ENCODE assay signal across 8 mouse cellular contexts in genomic region chr5:110231638-110232037, GRCm38 (mm10). TPM values are rescaled to one million over a fixed set of nuclear protein-coding genes. Genes with fewer than 3 reads are reported as not detected.
DNase-seq lines count a peak whose midpoint lies in the region; ATAC-seq and TF ChIP-seq lines count a peak whose summit lies in the region.

No protein-coding gene starts in this region.

- peak; percentile 16 to 26 for DNase-seq in cerebellum, postnatal 14 days
- DNase-seq in cerebellum, adult 9-11 months, result no peak
- DNase-seq in CD4-positive helper T cell, adult 2 months (ENCODE audit: low read depth, low spot score), result peak; percentile 40
- peak; percentile 18 for DNase-seq in embryonic facial prominence, embryonic 10.5 days (ENCODE audit: low spot score)
- no peak for DNase-seq in intestine, embryonic 14.5 days (ENCODE audit: low spot score)
- DNase-seq in lung, postnatal 0 days (ENCODE audit: low spot score), result peak; percentile 19
- peak; percentile 27 for DNase-seq in thymus, postnatal 14 days
- no peak for DNase-seq in layer of hippocampus, adult 9-10 months (ENCODE audit: low spot score)

- peaks cover 38% of the 10 kb centered on the region for H3K36me3 ChIP-seq in embryonic facial prominence, embryonic 10.5 days (replicated peaks)
- peaks cover 36% of the 10 kb centered on the region for H3K36me3 ChIP-seq in intestine, embryonic 14.5 days (ENCODE audit: control insufficient read depth, insufficient read depth, low read length)
- H3K36me3 ChIP-seq in lung, postnatal 0 days (ENCODE audit: insufficient read depth, low read length), result peaks cover 5% of the 10 kb centered on the region; the same call in 1 of the 2 replicates

- H3K27ac ChIP-seq in embryonic facial prominence, embryonic 10.5 days (replicated peaks), result no peak overlapping the region; the same call in 1 of the 2 replicates
- H3K27ac ChIP-seq in intestine, embryonic 14.5 days (ENCODE audit: low read depth), result no peak overlapping the region
- no peak overlapping the region for H3K27ac ChIP-seq in lung, postnatal 0 days (ENCODE audit: low read length)

- peaks cover 14% of the 10 kb centered on the region for H3K4me1 ChIP-seq in embryonic facial prominence, embryonic 10.5 days
- peaks cover 14% of the 10 kb centered on the region for H3K4me1 ChIP-seq in intestine, embryonic 14.5 days (replicated peaks; ENCODE audit: control insufficient read depth, insufficient read depth, low read length)
- no peaks in the 10 kb centered on the region; the same call in 1 of the 2 replicates for H3K4me1 ChIP-seq in lung, postnatal 0 days (ENCODE audit: insufficient read depth, low read depth, low read length)

- no peak for TF ChIP-seq EP300 in lung, postnatal 0 days (IDR thresholded peaks at IDR 0.05)

- H3K27me3 ChIP-seq in embryonic facial prominence, embryonic 10.5 days (replicated peaks; ENCODE audit: low read depth, poor library complexity, severe bottlenecking), result no peaks in the 10 kb centered on the region
- H3K27me3 ChIP-seq in intestine, embryonic 14.5 days (replicated peaks; ENCODE audit: control insufficient read depth, insufficient read depth, low read length), result no peaks in the 10 kb centered on the region
- H3K27me3 ChIP-seq in lung, postnatal 0 days (replicated peaks; ENCODE audit: insufficient read depth, low read length), result no peaks in the 10 kb centered on the region

- no peak for ATAC-seq in intestine, embryonic 14.5 days (replicated peaks; ENCODE audit: low FRiP score, low TSS enrichment, low read depth)
- ATAC-seq in lung, postnatal 0 days, result no peak

- peak; percentile 37 for TF ChIP-seq CTCF in lung, postnatal 0 days (IDR thresholded peaks at IDR 0.05)

- H3K4me3 ChIP-seq in embryonic facial prominence, embryonic 10.5 days, result peak overlapping the region; percentile 97
- peak overlapping the region; percentile 98 for H3K4me3 ChIP-seq in intestine, embryonic 14.5 days (ENCODE audit: low read depth, low read length)
- H3K4me3 ChIP-seq in lung, postnatal 0 days (ENCODE audit: low read depth, low read length), result peak overlapping the region; percentile 96

- peak overlapping the region; percentile 81 for H3K4me2 ChIP-seq in intestine, embryonic 14.5 days (ENCODE audit: low read length)
- H3K4me2 ChIP-seq in lung, postnatal 0 days (replicated peaks; ENCODE audit: low read depth, low read length), result peak overlapping the region; percentile 80

- no peaks in the 10 kb centered on the region for H3K9me3 ChIP-seq in embryonic facial prominence, embryonic 10.5 days
- no peaks in the 10 kb centered on the region for H3K9me3 ChIP-seq in intestine, embryonic 14.5 days (ENCODE audit: control insufficient read depth, low read length)
- no peaks in the 10 kb centered on the region for H3K9me3 ChIP-seq in lung, postnatal 0 days (ENCODE audit: low read length)

- 49% methylated on average over 13 of the region's 13 CpGs for WGBS in embryonic facial prominence, embryonic 10.5 days
- 42% methylated on average over 13 of the region's 13 CpGs for WGBS in intestine, embryonic 14.5 days
- 34% methylated on average over 13 of the region's 13 CpGs for WGBS in lung, postnatal 0 days

- peak overlapping the region; percentile 91 for H3K9ac ChIP-seq in intestine, embryonic 14.5 days (ENCODE audit: low read length)
- peak overlapping the region; percentile 89 for H3K9ac ChIP-seq in lung, postnatal 0 days (replicated peaks; ENCODE audit: low read depth)

RNA-seq across cellular contexts. Expression of gene Ankle2, which starts 0.8 kb away (rescaled TPM):
- 32.7 and 34.7 TPM in 2 replicates for polyA plus RNA-seq in embryonic facial prominence, embryonic 10.5 days (2016; fragmentation: Nextera tagmentation; extraction: Ambion mirVana)
- polyA plus RNA-seq in intestine, embryonic 14.5 days (2014; fragmentation: Nextera tagmentation; extraction: Ambion mirVana), result 30.6 and 32.6 TPM in 2 replicates
- 15.5 and 18.0 TPM in 2 replicates for polyA plus RNA-seq in lung, postnatal 0 days (2015; fragmentation: Nextera tagmentation; extraction: Ambion mirVana)

RNA-seq across cellular contexts. Expression of gene Pgam5, which starts 38.1 kb away (rescaled TPM):
- 95.3 and 96.3 TPM in 2 replicates for polyA plus RNA-seq in embryonic facial prominence, embryonic 10.5 days (2016; fragmentation: Nextera tagmentation; extraction: Ambion mirVana)
- 71.6 and 76.9 TPM in 2 replicates for polyA plus RNA-seq in intestine, embryonic 14.5 days (2014; fragmentation: Nextera tagmentation; extraction: Ambion mirVana)
- 32.0 and 33.6 TPM in 2 replicates for polyA plus RNA-seq in lung, postnatal 0 days (2015; fragmentation: Nextera tagmentation; extraction: Ambion mirVana)

RNA-seq across cellular contexts. Expression of gene Pxmp2, which starts 54.3 kb away (rescaled TPM):
- polyA plus RNA-seq in embryonic facial prominence, embryonic 10.5 days (2016; fragmentation: Nextera tagmentation; extraction: Ambion mirVana), result 10.6 and 12.4 TPM in 2 replicates
- 7.2 and 9.0 TPM in 2 replicates for polyA plus RNA-seq in intestine, embryonic 14.5 days (2014; fragmentation: Nextera tagmentation; extraction: Ambion mirVana)
- 12.8 and 14.4 TPM in 2 replicates for polyA plus RNA-seq in lung, postnatal 0 days (2015; fragmentation: Nextera tagmentation; extraction: Ambion mirVana)

RNA-seq across cellular contexts. Expression of gene Pole, which starts 54.5 kb away (rescaled TPM):
- 47.5 and 54.1 TPM in 2 replicates for polyA plus RNA-seq in embryonic facial prominence, embryonic 10.5 days (2016; fragmentation: Nextera tagmentation; extraction: Ambion mirVana)
- polyA plus RNA-seq in intestine, embryonic 14.5 days (2014; fragmentation: Nextera tagmentation; extraction: Ambion mirVana), result 33.3 and 36.0 TPM in 2 replicates
- 2.2 and 2.4 TPM in 2 replicates for polyA plus RNA-seq in lung, postnatal 0 days (2015; fragmentation: Nextera tagmentation; extraction: Ambion mirVana)

RNA-seq across cellular contexts. Expression of gene Golga3, which starts 55.1 kb away (rescaled TPM):
- polyA plus RNA-seq in embryonic facial prominence, embryonic 10.5 days (2016; fragmentation: Nextera tagmentation; extraction: Ambion mirVana), result 19.9 and 20.6 TPM in 2 replicates
- polyA plus RNA-seq in intestine, embryonic 14.5 days (2014; fragmentation: Nextera tagmentation; extraction: Ambion mirVana), result 19.5 and 21.9 TPM in 2 replicates
- 9.1 and 11.0 TPM in 2 replicates for polyA plus RNA-seq in lung, postnatal 0 days (2015; fragmentation: Nextera tagmentation; extraction: Ambion mirVana)

Comparison
In these comparisons a context has a peak if more than half of its experiments do, and no peak if none do; other contexts are left out.
1. DNase-seq: peak in cerebellum, postnatal 14 days (2 of 2), CD4-positive helper T cell, adult 2 months (single experiment), embryonic facial prominence, embryonic 10.5 days (single experiment), lung, postnatal 0 days (single experiment) and thymus, postnatal 14 days (single experiment); none in cerebellum, adult 9-11 months (single experiment), intestine, embryonic 14.5 days (single experiment) and layer of hippocampus, adult 9-10 months (single experiment).
2. Peak in every context shown above with its lines, with median percentiles within 50 percentile points of each other: H3K4me3 ChIP-seq.